Mouse (Mus musculus) left cerebral cortex, postnatal 25 days (tissue): Measurements from ENCODE around the gene Tmem140. TPM values are rescaled to one million over a fixed set of nuclear protein-coding genes. Genes with fewer than 3 reads are reported as not detected.

Experiments
- DNase-seq, 2 experiments: peaks; one replicate each; pipeline ENCODE4 v3.0.0; 2022; ENCODE audit warnings: low spot score in 2 of 2, mixed read lengths in 1 of 2
- intact Hi-C: fragments of 180-260 bp; cut with DNase I; formaldehyde crosslinking; loops from one replicate; pipeline ENCODE4 v1.15.1; 2025
- total RNA-seq, 2 experiments: library from RNA; stranded (reverse); gene quantifications; 2 replicates each; pipeline ENCODE4 v1.2.3; 2021

Tmem140 gene
- 1 to 10 TPM; 2.0 to 2.4 TPM for total RNA-seq

DNA sequence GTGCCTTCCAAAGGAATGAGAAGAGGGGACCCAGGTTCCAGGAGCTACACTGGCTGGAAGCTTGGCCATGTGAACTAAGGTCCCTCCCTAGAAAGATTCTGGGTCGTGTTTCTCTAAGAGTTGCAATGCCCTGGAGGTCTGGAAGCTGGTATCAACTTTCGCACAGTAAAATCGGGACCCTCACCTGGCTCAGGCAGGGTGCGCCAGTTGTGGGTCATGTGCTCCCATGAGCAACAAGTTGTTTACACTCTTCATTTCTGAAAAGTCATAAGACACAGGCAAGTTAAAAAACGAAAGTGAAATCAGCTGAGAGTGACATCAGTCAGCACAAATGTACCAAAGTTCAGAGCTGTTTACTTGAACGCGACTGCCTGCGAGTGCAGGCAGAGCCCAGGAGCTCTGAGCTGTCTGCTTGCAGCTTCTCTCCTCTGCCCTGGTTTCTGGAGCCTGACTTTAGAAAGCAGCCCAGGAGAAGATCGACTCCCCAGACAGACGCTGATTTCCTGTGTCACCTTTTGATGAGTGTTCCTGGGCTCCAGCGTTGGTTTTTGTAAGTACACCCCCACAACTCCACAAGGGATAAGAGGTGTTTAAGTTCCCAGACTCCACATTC lies at the start of gene Tmem140:
Tmem140 (plus strand) TSS at position 356 of the 613 bp plus-strand sequence.
- intact Hi-C loops: no loop called here
- DNase-seq: no peak

DNA sequence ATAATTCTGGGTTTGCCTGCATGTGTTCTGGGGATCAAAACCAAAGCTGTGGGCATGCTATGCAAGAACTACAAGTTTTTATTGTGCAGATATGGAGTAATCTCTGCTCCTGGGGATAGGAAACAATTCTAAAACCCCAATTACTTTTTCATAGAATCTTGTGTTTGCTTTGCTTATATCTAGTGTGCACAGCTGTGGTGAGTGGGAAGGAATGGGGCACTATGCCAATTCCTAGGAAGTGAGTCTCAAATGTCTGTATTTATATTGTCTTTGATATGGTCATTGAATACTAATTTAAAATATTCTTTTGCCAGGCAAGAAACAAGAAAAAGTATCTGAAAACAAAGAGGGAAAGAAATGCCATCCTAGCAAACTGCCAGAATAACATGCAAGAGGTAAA lies 38.5 kb upstream of the Tmem140 start:
- peak; percentile 26 to 37 for DNase-seq

DNA sequence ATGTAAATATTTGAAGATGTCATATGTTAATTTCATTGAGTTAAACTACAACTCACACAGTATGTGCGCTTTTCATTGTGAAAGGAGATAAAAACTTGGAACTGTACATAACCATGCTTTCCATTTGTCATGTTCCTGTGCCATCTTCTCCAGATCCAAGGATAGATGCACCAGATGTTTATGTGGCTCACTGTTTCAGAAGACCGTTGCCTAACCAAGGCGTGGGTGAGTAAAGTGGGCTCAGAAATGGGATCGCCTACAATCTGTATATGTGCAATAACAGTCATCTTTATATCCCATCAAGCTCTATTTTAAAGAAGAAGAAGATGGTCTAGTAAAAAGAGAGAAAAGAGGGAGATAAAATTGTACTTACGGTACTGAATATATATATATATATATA lies 30.6 kb upstream of the Tmem140 start:
- intact Hi-C loops: loop anchor here (5.0 kb wide), 1 partner anchor 50 kb away; the partner anchor contains the start of gene Agbl3
- peak; percentile 3 to 88 for DNase-seq

More for the DNA sequence above, 38.5 kb upstream of the Tmem140 start:
- intact Hi-C loops: no loop called here

DNA sequence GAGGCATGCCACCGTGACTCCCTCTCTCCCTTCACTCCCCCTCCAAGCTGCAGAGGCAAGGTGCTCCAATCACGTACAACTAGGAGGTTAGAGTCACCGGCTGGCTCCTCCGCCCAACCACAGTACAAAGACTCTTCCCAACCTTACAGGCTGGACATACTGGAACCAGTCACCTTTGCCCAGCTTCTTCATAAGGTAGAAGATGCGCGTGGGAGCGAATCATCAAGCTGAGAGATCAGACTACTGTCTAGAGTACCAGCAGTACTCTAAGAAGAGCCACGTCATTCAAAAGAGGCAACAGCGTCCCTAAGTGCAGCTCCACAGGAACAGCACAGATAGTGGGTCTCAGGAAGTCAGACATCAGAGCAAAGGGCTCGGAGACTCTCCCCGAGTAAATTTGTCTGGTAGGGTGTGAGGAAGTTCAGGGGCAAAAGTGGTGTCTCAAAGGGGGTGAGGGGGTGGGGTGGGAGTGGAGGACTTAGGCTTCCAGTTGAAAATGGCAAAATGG lies 1.3 kb upstream of the Tmem140 start:
- intact Hi-C loops: no loop called here
- no peak for DNase-seq

DNA sequence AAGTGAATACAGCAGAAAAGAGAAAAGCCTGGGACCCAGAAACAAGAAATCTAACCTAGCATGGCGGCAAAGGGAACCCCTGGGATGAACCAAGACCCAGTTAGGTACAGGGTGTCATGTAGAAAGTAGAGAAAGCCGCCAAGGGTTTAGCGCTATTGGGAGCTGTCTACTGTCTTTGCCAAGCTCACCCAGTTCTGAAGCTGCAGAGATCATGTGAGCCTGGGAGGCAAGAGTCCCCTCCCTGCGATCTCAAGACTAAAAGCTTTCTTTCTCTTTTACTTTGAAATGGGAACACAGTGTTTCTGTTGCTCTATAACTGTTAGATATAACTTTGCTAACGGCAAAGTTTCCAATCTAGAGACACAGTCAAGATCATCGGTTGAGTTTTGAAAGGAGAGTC lies 565 bp upstream of the Tmem140 start:
- no peak for DNase-seq
- intact Hi-C loops: no loop called here

DNA sequence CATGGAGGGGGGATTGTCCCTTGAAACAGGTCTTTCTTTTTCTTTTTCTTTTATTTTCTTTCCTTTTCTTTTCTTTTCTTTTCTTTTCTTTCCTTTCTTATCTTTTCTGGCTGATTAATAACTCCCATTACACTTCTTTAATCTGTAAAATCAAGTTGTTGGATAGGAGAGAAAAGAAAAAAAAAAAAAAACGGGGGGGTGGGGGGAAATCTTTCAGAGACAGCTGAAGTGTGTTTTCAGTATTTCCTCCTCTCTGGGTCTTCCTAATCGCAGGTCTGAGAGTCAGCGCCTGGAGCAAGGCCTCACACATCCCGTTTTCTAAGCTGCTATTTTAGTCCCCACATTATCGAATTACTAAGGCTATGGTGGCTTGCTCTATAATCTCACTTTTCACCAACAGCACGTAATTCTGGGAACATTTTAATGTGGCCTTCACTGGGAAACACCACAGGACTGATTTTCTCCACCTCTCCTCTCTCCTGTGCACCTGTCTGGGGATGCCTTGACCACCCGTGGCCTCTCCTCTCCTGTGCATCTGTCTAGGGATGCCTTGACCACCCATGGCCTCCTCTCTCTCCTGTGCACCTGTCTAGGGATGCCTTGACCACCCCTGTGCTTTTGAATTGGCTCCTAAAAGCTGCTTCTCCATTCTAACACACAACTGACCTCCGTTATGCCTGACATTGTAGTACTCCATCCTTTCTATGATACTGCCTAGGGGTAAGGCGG lies 1.0 kb downstream of the Tmem140 start:
- no peak for DNase-seq

DNA sequence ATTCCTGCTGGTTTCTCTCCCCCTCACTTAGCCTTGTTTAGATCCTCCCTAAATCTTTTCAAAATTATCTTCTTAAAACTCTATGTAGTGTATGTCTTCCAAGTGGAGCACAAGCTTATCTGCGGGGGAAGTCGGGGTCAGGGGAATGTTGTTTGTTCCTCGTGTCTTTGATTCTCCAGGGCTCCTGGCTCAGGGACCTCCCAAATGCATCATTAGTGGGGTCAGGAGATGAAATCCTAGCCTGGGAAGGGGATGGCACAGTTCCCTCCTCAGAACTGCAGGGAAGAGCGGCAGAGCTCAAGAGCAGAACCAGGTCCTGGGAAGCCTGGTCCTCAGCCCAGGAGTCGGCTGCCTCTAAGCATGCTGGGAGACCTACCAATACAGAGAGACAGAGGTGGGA lies 2.3 kb downstream of the Tmem140 start:
- intact Hi-C loops: no loop called here
- DNase-seq: no peak

More for the DNA sequence above, 1.0 kb downstream of the Tmem140 start:
- intact Hi-C loops: no loop called here

DNA sequence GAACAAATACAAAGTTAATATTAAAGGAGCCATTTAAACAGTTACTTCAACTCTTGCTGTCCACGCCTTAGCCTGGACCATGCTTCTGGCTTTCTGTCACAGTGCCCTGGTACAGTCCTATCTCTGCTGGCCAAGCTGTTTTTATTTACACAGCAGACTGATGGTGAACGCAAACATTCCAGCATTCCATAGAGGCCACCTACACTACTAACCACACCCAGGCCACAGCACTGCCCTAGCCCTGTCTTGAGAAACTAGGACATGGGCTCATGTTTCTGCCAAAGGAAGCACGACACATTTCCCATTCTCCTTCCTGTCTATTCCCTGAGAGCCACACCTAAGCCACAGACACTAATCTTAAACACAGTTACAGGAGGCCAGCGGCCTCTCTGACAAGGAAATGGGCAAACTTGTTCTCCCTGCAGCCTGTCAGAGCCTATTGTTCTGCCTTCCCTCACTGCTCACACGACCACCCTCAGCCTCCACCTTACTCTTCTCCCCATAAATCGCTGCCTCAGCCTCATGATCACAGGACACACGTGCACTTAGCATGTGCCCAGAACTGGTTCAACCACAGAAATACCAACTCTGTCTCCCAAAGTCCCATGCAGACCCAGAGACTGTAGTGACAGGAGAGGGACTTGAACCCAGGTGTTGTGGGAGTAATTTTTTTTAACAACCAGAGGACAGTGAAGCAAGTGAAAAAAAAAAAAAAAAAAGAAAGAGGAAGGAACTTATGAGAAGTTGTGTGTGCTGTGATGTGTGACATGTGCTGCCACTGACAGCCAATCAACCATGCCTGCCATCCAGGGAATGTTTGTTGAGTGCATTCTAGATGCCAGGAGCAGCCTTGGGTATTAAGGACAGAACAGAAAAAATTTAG lies 3.0 kb downstream of the Tmem140 start:
- no peak for DNase-seq
- intact Hi-C loops: no loop called here

DNA sequence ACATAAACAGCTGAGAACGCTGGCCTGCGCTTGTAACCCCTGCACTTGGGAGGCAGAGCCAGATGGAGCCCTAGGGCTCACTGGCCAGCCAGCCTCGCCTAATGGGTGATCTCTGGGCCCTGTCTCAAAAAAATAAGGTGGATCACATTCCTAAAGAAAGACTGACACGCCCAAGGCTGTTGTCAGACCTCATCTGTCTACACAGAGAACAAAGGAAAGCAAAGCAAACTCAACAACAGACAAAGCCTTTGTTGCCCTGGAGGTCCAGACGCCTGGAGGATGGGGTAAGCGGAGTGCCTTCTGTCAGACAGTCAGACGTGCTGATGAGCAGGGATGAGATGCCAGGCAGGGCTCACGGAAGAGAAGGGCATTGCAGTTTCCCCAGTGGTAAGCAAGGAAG lies 3.8 kb downstream of the Tmem140 start:
- intact Hi-C loops: no loop called here

DNA sequence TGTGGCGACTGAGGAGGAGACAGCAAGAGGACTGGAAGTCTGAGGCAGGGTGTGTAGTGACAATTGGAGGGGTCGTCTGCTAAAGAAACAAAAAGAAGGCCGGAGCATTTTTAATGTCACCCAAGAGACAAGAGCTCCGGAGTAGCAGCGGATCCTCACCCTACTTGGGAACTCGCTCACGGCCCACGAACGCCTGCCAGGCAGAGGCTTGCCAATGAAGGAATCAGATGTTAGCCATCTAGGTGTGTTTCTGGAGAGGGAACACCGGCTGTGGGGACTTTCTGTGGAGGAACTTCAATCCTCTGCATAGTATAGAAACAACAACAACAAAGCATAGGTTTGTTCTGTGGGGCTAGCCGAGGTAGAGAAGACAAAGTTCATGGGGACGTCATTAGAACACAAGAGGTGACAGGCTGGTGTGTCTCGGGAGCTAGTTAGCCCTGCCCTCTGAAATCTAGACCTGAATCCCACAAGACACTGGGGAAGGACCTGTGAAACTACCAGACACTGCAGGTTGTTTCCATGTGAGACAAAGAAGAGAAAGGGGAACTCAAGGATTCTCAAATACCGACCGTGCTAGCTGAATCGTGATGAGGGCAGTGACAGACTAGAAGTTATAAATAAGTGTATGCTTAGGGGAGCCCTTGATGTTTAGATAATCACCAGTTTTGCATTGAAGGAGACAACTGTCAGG lies 4.5 kb downstream of the Tmem140 start:
- intact Hi-C loops: no loop called here
- DNase-seq: no peak

More for the DNA sequence above, 3.8 kb downstream of the Tmem140 start:
- DNase-seq: no peak

DNA sequence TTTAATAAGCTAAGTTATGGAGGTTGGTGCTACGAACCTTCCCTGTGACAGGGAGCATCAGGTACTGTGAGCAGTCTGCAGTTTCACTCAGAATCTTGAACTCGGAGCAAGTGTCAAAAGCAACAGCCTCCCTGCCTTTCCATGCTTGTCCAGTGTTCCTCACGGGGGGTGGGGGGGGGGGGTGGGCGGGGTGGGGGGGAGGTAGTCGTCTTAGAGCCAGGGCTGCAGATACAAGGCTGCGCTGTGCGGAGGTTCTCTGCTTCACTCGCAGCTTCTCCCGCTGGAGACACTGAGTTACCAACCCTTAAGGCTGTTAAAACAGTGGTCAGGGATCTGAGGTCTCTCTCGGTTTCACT lies 5.0 kb downstream of the Tmem140 start:
- DNase-seq: no peak
- intact Hi-C loops: no loop called here

DNA sequence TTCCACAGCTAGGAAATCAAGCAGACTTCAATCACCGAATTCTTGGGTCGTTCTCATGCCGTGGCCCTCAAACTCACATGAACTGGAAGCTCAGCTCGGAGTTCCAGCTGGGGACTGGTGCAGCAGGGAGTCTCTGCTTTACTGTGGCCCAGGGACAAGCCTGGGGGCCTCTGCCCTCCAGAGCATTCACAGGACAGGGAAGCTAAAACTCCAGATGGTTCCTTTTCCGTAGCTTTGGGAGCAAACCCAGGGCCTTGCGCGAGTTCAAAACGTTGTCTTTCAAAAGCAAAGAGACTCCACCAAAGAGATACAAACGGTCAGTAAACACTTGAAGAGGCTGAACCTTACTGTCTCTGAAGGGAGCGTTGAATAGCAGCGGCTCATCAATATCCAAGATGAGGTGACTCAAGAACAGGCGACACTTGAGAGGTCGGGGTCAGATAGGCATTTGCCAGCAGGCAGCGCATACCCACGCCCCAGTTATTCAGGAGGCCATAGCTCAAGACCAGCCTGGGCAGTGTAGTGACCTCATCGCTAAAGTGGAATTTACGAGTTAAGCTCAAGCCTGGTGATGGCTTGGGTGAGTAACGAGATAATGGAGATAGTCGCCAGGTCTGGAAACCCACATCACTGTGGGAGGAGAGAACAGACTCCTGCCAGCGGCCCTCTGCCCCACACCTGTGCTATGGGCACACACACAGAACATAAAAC lies 5.7 kb downstream of the Tmem140 start:
- intact Hi-C loops: no loop called here
- no peak for DNase-seq

DNA sequence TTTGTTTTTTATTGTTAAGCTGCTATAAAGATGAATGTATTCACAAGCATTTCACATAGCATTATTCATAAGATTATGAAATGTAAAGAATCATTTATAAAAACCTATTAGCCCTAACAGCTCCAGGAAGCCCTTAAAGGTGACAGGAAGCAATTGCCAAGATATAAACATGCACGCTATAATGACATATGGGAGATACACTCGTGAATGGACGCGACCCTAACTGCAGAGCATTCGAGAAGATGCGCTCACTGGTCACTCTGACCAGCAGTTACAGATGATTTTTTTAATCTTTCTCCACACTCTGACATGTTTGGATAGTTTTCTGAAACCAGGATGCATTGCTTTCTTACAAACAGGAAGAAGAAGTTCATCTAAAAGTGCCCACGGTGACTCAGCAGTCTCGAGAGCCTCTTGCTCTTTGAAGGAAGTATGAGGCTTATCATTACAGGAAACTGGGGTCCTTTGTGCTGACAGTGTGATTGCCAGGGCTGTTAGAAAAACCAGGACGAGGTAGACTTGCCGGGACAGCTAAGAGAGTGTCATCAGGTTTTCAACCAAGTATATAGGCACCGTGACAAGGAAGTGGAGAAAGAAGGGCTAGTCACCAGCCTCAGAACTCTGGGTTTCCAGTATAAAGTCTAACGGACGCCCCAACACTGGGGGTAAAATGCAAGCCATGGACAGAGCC lies 6.4 kb downstream of the Tmem140 start:
- intact Hi-C loops: no loop called here
- no peak for DNase-seq

DNA sequence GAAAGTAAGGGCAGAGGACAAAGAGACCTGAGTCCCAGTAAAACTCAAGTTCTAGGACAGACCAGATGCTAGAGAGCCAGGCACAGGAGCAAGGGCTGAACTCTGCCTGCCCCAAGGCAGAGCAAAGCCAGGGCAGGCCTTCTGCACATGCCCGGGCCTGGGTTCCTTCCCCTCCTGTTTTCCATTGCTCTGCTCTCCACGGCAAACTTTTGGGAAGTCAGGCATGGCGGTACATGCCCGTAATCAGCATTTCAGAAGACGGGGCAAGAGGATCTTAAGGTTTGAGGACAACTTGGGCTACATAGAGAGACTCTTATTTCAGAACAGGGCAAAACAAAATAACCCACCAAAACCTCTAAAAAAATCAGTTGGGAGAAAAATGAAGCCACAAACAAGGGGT lies 7.2 kb downstream of the Tmem140 start:
- no peak for DNase-seq
- intact Hi-C loops: no loop called here

DNA sequence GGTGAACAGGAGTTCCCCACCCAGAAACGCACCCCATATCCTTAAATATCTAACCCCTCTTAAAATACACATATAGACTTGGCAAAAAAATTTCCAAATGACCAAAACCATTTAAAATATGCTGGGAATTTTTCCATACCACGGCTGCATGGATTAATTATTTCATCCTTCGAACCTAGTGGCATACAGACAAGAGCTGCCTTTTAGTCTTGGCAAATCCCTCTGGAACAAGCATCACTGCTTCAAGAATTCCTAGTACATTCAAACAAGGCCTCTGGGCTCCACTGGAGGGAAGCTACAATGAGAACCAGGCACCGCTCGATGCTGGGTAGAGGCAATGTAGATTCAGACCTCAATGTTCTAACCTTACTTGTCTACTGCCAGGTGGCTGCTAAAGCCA lies 7.8 kb downstream of the Tmem140 start:
- intact Hi-C loops: no loop called here
- DNase-seq: no peak

DNA sequence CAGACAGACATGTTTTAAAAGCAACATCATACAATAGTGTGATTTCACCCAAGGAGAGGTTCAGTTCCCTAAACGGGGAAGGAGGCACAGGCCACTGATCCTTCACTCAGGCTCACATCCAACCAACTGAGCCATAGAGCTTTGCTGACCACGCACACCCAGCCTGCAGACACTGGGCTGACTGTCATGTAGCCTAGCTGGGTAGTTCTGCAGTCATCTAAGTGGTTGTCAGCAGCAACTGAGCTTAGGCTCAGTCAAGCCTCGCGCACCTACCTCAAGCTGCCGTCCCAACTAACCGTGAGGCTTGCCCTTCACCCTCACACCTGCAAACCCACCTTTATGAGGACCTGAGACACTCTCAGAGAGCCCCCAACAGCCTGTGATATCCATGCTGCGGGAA lies 9.0 kb downstream of the Tmem140 start:
- intact Hi-C loops: no loop called here
- no peak for DNase-seq

DNA sequence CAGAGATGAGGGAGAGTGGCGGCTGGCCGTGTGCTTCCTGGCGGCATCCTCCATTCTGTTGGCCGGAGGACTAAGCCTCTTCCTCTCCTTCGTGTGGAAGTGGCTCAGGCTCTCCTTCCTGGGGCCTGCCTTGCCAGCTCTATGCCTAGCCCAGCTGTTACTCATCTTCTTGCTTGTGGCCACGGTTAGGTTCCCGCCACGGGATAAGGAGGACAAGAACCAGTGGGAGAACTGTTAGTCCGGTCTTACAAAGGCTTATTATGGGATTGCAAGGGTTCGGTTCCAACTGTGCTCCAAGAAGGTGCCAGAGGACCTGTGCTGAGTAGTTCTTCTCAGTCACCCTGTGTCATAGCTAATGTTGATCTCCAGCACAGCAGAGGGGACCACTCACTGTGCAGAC lies 9.9 kb downstream of the Tmem140 start:
- DNase-seq: no peak
- intact Hi-C loops: no loop called here

DNA sequence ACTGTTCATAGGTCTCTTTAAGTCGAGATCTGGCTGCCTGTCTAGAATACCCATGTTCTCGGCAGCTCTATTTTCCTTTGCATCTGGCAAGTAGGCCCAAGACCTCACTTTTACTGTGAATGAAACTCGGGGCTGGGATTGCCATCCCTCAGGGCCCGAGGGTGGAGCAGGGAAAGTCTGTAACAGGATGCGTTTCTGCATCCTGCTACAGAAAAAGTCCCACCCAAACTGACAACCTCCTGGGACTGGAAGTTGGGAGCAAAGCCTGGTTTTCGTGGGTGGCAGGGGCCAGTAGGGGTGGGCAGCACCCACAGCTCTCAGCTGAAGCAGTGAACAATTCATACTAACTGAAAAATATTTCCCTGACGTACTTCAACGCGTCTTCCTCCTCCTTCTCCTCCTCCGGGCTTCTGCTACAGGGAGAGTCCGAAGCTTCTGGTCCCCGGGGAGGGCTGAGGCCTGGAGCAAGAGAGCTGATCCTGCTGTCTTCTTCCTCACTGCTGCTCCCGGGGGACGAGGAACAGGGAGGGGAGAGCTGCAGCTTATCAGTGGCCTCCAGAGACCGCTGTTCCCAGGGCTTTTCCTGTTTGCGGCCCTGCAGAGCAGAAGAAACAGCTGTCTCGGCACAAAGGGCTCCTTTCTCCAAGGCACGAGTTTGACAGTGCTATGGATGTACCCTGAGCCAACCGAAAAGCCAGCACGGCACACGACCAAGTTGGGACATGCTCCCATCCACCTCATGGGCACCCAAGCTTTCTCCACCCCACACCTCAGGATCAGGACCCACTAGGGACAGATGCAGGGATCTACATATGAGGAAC lies 11.4 kb downstream of the Tmem140 start:
- intact Hi-C loops: no loop called here
- DNase-seq: no peak
